Mouse (Mus musculus) megakaryocyte, embryonic 14.5 days (primary cell): ENCODE measurements around the gene Hmcn1.

Source experiments
- FLI1 ChIP-seq: IDR thresholded peaks from 2 replicates; pipeline ENCODE4 v1.6.1; 2012; ENCODE audit warnings: low read length, inconsistent platforms, mixed read lengths
- GATA1 ChIP-seq: IDR thresholded peaks from 3 replicates; pipeline ENCODE4 v1.6.1; 2012; ENCODE audit warnings: mixed read lengths, low read length, inconsistent platforms, borderline replicate concordance

- TF ChIP-seq GATA1 (no peak), FLI1 (no peak)
These were observed 192.5 kb downstream of the Hmcn1 start for GRCm38 (mm10) chr1:150800611-150801263.
